Mouse (Mus musculus) kidney, embryonic 15.5 days (tissue): ENCODE results near the gene Timm8b. TPM values are rescaled to one million over a fixed set of nuclear protein-coding genes. Genes with fewer than 3 reads are reported as not detected.
"Not testable (repeated sequence)": the region's sequence is repeated elsewhere in the genome, so short reads cannot be mapped to it uniquely, and the experiment has no call there.

Experiments used
- ATAC-seq: fragments of 200-750 bp; cut with Nextera tagmentation; replicated peaks from 2 replicates; pipeline ENCODE4 v1.8.0; 2017; ENCODE audit warnings: moderate TSS enrichment; ENCODE audit not compliant: low FRiP score
- H3K27ac ChIP-seq: fragments of 300-500 bp; sonication (generic); 2 replicates; pipeline ENCODE4 v1.5.1; 2015; ENCODE audit warnings: mild to moderate bottlenecking, inconsistent platforms
- H3K27me3 ChIP-seq: fragments of 300-500 bp; sonication (generic); 2 replicates; pipeline ENCODE4 v1.6.1; 2015; ENCODE audit warnings: inconsistent platforms
- H3K36me3 ChIP-seq: fragments of 300-500 bp; sonication (generic); 2 replicates; pipeline ENCODE4 v1.6.1; 2015; ENCODE audit warnings: inconsistent platforms
- H3K4me1 ChIP-seq: fragments of 300-500 bp; sonication (generic); 2 replicates; pipeline ENCODE4 v1.6.1; 2015; ENCODE audit warnings: inconsistent platforms
- H3K4me2 ChIP-seq: fragments of 300-500 bp; sonication (generic); 2 replicates; pipeline ENCODE4 v1.6.1; 2015; ENCODE audit warnings: moderate library complexity, mild to moderate bottlenecking, inconsistent platforms
- H3K4me3 ChIP-seq: fragments of 300-500 bp; sonication (generic); replicated peaks from 2 replicates; pipeline ENCODE4 v1.5.1; 2015; ENCODE audit warnings: mild to moderate bottlenecking, inconsistent platforms
- H3K9ac ChIP-seq: fragments of 300-500 bp; sonication (generic); 2 replicates; pipeline ENCODE4 v1.6.1; 2015; ENCODE audit warnings: mild to moderate bottlenecking, inconsistent platforms
- H3K9me3 ChIP-seq: fragments of 300-500 bp; sonication (generic); replicated peaks from 2 replicates; pipeline ENCODE4 v1.6.1; 2016; ENCODE audit warnings: inconsistent platforms
- WGBS: fragments of 180-500 bp; shearing (Covaris S2); methylation state at CpG from one replicate; pipeline ENCODE4 v1.1.7; 2015; ENCODE audit warnings: mixed read lengths; 5-methylcytosine and 5-hydroxymethylcytosine counted together
- polyA plus RNA-seq: library from polyadenylated mRNA; unstranded; fragments of >200 nt; fragmentation: Nextera tagmentation; extraction: Ambion mirVana; gene quantifications from 2 replicates; pipeline ENCODE4 v1.2.1, GENCODE M21; 2015

Gene Timm8b
- polyA plus RNA-seq, 1 experiment from 2014 or later, result 259 TPM

DNA sequence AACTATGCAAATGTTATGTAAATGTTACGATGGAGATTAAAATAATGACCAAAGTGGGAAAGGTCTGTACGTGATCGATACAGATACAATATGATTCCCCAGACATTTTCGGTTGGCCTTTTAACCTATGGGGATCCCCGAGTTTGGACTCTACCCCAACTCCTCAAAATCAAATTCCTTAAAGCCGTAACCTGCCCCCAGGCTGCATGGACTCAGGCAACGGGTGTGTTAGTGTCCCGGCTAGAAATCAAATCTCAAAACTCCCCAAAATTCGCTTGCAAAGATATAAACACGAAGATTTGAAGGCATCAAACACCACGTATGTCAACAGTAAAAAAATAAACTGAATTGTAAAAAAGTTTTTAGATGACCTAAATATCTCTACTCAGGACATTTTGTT is 12.5 kb downstream of the Timm8b start:
- H3K4me2 ChIP-seq, result peak overlapping the region; percentile 60
- no peaks in the 10 kb centered on the region for H3K27me3 ChIP-seq
- peak overlapping the region; percentile 98 for H3K27ac ChIP-seq
- no peak for ATAC-seq
- H3K4me1 ChIP-seq, result peaks cover 12% of the 10 kb centered on the region
- H3K36me3 ChIP-seq, result peaks cover 41% of the 10 kb centered on the region
- 34% methylated on average over 11 of the region's 11 CpGs for WGBS
- H3K9ac ChIP-seq, result peak overlapping the region; percentile 99
- no peaks in the 10 kb centered on the region for H3K9me3 ChIP-seq
- H3K4me3 ChIP-seq, result peak overlapping the region; percentile 99

DNA sequence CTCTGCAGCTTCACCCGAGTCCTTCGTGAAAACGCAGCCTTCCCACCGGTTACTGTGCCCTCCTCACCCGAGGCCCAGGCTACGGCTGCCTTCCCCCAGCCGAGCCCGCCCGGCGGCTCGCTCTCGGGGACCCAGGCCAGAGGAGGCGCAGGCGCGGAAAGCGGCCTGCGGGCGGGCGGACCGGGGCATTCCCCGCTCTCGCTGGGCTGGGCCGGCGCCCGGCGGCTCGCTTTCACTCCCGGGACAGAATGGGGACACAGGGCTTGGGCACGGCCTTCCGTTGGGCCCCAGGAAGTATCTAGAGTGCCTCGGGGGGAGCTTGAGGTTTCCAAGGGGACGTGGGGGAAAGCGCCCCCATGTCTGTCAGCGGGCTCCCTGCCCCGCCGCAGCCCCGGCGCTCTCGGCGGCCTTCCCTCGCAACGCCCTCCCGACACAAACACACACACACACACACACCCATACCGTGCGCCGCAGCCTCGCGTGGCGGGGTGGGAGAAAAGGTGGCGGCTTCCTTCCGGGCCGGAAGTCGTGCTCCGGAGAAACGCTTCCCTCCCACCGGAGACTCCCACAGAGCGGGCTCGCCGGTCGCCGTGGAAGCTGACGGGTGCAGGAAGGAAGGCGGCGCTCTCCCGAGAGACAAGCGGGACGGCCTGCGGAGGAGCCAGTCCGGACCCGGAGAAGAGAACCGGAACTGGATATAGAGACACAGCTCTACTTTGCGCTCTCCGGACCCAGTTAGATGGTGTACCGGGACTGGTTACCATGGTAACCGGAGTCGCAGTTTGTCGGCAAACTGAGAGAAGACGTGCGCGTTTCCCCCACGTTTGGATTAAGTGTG is 13.3 kb downstream of the Timm8b start, which contains the start of the genes Pih1d2 and Nkapd1:
TSS of gene Pih1d2 (plus strand) at position 556 of the 838 bp plus-strand sequence.
TSS of gene Nkapd1 (minus strand) at position 699 of the 838 bp plus-strand sequence.
- under 1% methylated on average over 80 of the region's 81 CpGs for WGBS
- Histone ChIP-seq H3K4me1 (peaks cover 12% of the 10 kb centered on the region), H3K36me3 (peaks cover 34% of the 10 kb centered on the region), H3K4me3 (peak within 1 kb of the TSS; percentile 99), H3K9ac (peak within 1 kb of the TSS; percentile 99), H3K27ac (peak within 1 kb of the TSS; percentile 98), H3K9me3 (no peaks in the 10 kb centered on the region), H3K27me3 (no peaks in the 10 kb centered on the region), H3K4me2 (peak within 1 kb of the TSS; percentile 60)
- peak; percentile 95 for ATAC-seq

- H3K27me3 ChIP-seq, result no peaks in the 10 kb centered on the region
- 0 out of 2 replicates have a peak overlapping the region, but pooled peaks have one; percentile 99 for H3K9ac ChIP-seq
- peak overlapping the region; percentile 99 for H3K4me3 ChIP-seq
- peaks cover 12% of the 10 kb centered on the region for H3K4me1 ChIP-seq
- H3K4me2 ChIP-seq, result peak overlapping the region; percentile 60
- no peak overlapping the region for H3K27ac ChIP-seq
- H3K36me3 ChIP-seq, result peaks cover 25% of the 10 kb centered on the region
- 64% methylated on average over 9 of the region's 9 CpGs for WGBS
- no peaks in the 10 kb centered on the region for H3K9me3 ChIP-seq
- no peak for ATAC-seq
These were observed 14.2 kb downstream of the Timm8b start for GRCm38 (mm10) chr9:50617794-50618330.

DNA sequence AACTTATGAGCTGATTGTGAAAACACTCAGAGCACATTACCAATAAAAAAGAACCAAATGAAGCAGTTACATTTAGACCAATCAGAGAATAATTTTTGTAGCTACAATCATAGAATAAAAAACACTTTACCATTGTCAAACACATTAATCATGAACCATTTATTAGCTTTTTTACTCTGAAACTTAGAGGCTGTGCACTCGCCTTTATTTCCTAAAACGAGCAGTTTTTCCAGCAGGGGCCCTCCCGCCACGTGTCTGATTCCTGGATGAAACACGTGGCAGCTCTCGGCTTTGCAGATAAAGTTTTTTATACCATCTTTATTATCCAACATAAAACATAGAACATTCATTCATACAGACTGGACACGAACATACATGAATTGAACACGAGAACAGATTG is 27.2 kb downstream of the Timm8b start:
- H3K27me3 ChIP-seq, H3K4me3 ChIP-seq, H3K9me3 ChIP-seq, ATAC-seq, H3K4me1 ChIP-seq, H3K9ac ChIP-seq, H3K27ac ChIP-seq, H3K4me2 ChIP-seq: not testable (repeated sequence)
- peaks cover 35% of the 10 kb centered on the region for H3K36me3 ChIP-seq
- WGBS, result 92% methylated on average over 6 of the region's 8 CpGs

GRCm38 (mm10) chr9:50632016-50632688 is 28.4 kb downstream of the Timm8b start:
- Histone ChIP-seq H3K4me2 (no peak overlapping the region), H3K4me1 (no peaks in the 10 kb centered on the region), H3K36me3 (peaks cover 45% of the 10 kb centered on the region), H3K9me3 (no peaks in the 10 kb centered on the region), H3K27me3 (no peaks in the 10 kb centered on the region), H3K4me3 (no peak overlapping the region), H3K27ac (no peak overlapping the region), H3K9ac (no peak overlapping the region)
- 88% methylated on average over 6 of the region's 6 CpGs for WGBS
- no peak for ATAC-seq

DNA sequence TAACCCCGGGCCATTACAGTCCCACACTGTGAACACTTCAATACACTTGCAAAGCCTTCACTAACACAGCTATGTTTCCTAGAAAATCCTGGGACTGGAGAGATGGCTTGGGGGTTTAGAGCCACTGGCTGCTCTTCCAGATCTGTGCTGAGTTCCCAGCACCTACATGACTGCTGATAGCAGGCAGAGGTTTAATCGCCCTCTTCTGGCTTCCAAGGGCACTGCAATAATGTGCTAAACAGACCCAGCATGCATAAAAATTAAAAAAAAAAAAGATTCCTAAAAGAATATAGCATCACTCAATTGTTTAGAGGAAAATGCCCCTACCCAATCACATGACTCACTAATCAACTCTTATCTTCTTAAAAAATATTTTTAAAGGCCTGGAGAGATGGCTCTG is 29.3 kb downstream of the Timm8b start:
- Histone ChIP-seq H3K4me1 (no peaks in the 10 kb centered on the region), H3K27me3 (no peaks in the 10 kb centered on the region), H3K4me2 (no peak overlapping the region), H3K9me3 (no peaks in the 10 kb centered on the region), H3K9ac (no peak overlapping the region), H3K27ac (no peak overlapping the region), H3K4me3 (no peak overlapping the region), H3K36me3 (peaks cover 52% of the 10 kb centered on the region)
- ATAC-seq, result no peak
- 69% methylated on average over 2 of the region's 2 CpGs for WGBS

DNA sequence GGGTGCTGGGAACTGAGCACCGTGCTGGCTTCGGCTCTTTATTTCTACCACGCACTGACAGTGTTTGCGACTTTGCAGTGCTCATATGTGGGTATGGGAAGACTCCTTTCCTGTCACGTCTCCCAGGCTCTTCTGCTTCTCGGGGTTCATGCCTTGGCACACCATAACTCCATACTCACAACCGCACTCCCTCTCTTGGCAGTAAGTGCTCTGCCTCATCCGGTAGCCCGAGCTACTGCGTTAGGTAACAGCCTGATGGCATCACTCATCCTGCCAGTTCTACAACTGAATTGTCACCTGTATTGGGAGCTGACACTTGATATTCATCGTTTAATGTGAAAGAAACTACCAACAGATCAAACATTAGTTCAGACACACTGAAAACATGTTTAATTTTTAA is 30.6 kb downstream of the Timm8b start:
- no peak for ATAC-seq
- no peak overlapping the region for H3K4me3 ChIP-seq
- no peaks in the 10 kb centered on the region for H3K27me3 ChIP-seq
- H3K9me3 ChIP-seq, result no peaks in the 10 kb centered on the region
- H3K4me2 ChIP-seq, result no peak overlapping the region
- no peaks in the 10 kb centered on the region for H3K4me1 ChIP-seq
- no peak overlapping the region for H3K27ac ChIP-seq
- WGBS, result 95% methylated on average over 11 of the region's 11 CpGs
- H3K36me3 ChIP-seq, result peaks cover 64% of the 10 kb centered on the region
- H3K9ac ChIP-seq, result no peak overlapping the region

GRCm38 (mm10) chr9:50646826-50647370 is 43.2 kb downstream of the Timm8b start:
- H3K9me3 ChIP-seq, result no peaks in the 10 kb centered on the region
- H3K4me2 ChIP-seq, result no peak overlapping the region
- no peak for ATAC-seq
- WGBS, result 83% methylated on average over 10 of the region's 10 CpGs
- H3K9ac ChIP-seq, result no peak overlapping the region
- no peak overlapping the region for H3K4me3 ChIP-seq
- no peaks in the 10 kb centered on the region for H3K4me1 ChIP-seq
- no peaks in the 10 kb centered on the region for H3K27me3 ChIP-seq
- H3K27ac ChIP-seq, result no peak overlapping the region
- peaks cover 95% of the 10 kb centered on the region for H3K36me3 ChIP-seq

DNA sequence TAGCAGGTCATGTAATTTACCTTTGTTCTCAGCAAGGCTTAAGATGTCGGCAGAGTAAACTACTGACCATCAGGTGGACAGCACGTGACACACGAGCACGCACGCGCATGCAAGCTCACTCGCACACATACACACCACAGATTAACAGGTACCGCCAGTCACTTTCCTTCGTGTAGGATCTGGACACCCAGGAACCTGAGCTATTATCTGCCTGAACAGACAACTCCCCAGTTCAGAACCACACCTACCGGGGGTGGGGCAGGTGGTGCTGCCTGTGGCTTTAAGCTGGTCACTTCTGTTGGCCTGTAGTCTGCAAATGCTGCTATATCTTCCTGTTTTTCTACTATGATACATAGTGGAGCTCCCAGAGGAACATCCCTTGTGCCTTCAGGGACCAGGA is 46.8 kb downstream of the Timm8b start:
- no peaks in the 10 kb centered on the region for H3K27me3 ChIP-seq
- no peak overlapping the region for H3K27ac ChIP-seq
- no peaks in the 10 kb centered on the region for H3K9me3 ChIP-seq
- no peak overlapping the region for H3K4me2 ChIP-seq
- no peak overlapping the region for H3K9ac ChIP-seq
- H3K36me3 ChIP-seq, result peaks cover 96% of the 10 kb centered on the region
- no peak for ATAC-seq
- 95% methylated on average over 10 of the region's 10 CpGs for WGBS
- no peak overlapping the region for H3K4me3 ChIP-seq
- no peaks in the 10 kb centered on the region for H3K4me1 ChIP-seq

Other genes starting within 250 kb of the Timm8b start
- 24.8 TPM in 2 replicates for gene Plet1, start 109.4 kb upstream of the Timm8b start, polyA plus RNA-seq
- 88.2 and 94.1 TPM in 2 replicates for gene Pts, start 75.2 kb upstream of the Timm8b start, polyA plus RNA-seq
- 1.7 and 3.0 TPM in 2 replicates for gene Il18, start 49.1 kb upstream of the Timm8b start, polyA plus RNA-seq
- 0.08 and 0.12 TPM in 2 replicates for gene Bco2, start 48.7 kb upstream of the Timm8b start, polyA plus RNA-seq
- 0.18 TPM in 1 of 2 replicates, not detected in the other for gene Tex12, start 42.6 kb upstream of the Timm8b start, polyA plus RNA-seq
- 363 and 376 TPM in 2 replicates for gene Sdhd, start 98 bp upstream of the Timm8b start, polyA plus RNA-seq
- gene Pih1d2, start 13.4 kb downstream of the Timm8b start, polyA plus RNA-seq, result 4.9 and 5.6 TPM in 2 replicates
- gene Nkapd1, start 13.6 kb downstream of the Timm8b start, polyA plus RNA-seq, result 22.1 and 24.8 TPM in 2 replicates
- 60.4 and 67.2 TPM in 2 replicates for gene Dlat, start 55.9 kb downstream of the Timm8b start, polyA plus RNA-seq
- gene Dixdc1, start 135.6 kb downstream of the Timm8b start, polyA plus RNA-seq, result 8.3 and 8.5 TPM in 2 replicates
- gene 2310030G06Rik, start 142.6 kb downstream of the Timm8b start, polyA plus RNA-seq, result 8.9 and 9.2 TPM in 2 replicates
- gene Cryab, start 147.4 kb downstream of the Timm8b start, polyA plus RNA-seq, result 53.1 and 59.0 TPM in 2 replicates
- 8.1 and 10.5 TPM in 2 replicates for gene Hspb2, start 148.4 kb downstream of the Timm8b start, polyA plus RNA-seq
- gene Fdxacb1, start 164.3 kb downstream of the Timm8b start, polyA plus RNA-seq, result 10.9 and 11.7 TPM in 2 replicates
- 35.6 and 35.9 TPM in 2 replicates for gene Alg9, start 171.1 kb downstream of the Timm8b start, polyA plus RNA-seq
- gene 1110032A03Rik, start 171.6 kb downstream of the Timm8b start, polyA plus RNA-seq, result 30.1 and 35.0 TPM in 2 replicates
- gene Ppp2r1b, start 241.4 kb downstream of the Timm8b start, polyA plus RNA-seq, result 74.8 and 75.6 TPM in 2 replicates